Comparison of ENCODE assay signal across 12 mouse cellular contexts in genomic region chr11:53851795-53852194, GRCm38 (mm10). TPM values are rescaled to one million over a fixed set of nuclear protein-coding genes. Genes with fewer than 3 reads are reported as not detected.
DNase-seq lines count a peak whose midpoint lies in the region; ATAC-seq and TF ChIP-seq lines count a peak whose summit lies in the region.
"Had no signal": no experiment of that assay in that cellular context is flagged by ENCODE, and none has a peak within 500 bp of the region (broad histone marks: within the 10 kb centered on the region; RNA-seq: fewer than 3 reads in every experiment).

No protein-coding gene starts in this region.

- WGBS in lung, adult 2 months: 18% methylated on average over 5 of the region's 5 CpGs
- WGBS in forebrain, embryonic 12.5 days: 48% methylated on average over 5 of the region's 5 CpGs

- peak; percentile 61 to 74 for DNase-seq in lung, adult 18-20 months
- no peak for DNase-seq in lung, adult 2 months
- DNase-seq in natural killer cell, adult 2 months (ENCODE audit: low spot score in 2 of 2): peak; percentile 73 to 75
- peak; percentile 85 for DNase-seq in thymus, postnatal 4 days
- DNase-seq in layer of hippocampus, adult 18-20 months (ENCODE audit: low spot score in 2 of 2): no peak
- no peak for DNase-seq in urinary bladder, adult 2 months (ENCODE audit: low spot score)
- DNase-seq: embryo, embryonic 11 days; kidney, postnatal 4 days had no signal

- H3K27me3 ChIP-seq in forebrain, embryonic 12.5 days: no peaks in the 10 kb centered on the region
- H3K27me3 ChIP-seq: neural tube, embryonic 12.5 days had no signal

- TF ChIP-seq CTCF in lung, adult 2 months (IDR thresholded peaks at IDR 0.05; ENCODE audit: insufficient read depth, low read length): no peak

- no peak overlapping the region for H3K4me3 ChIP-seq in lung, adult 2 months (replicated peaks; ENCODE audit: extremely low read depth, low read depth, low read length)
- H3K4me3 ChIP-seq in forebrain, embryonic 12.5 days (replicated peaks): no peak overlapping the region
- H3K4me3 ChIP-seq: neural tube, embryonic 12.5 days had no signal

- H3K4me1 ChIP-seq in lung, adult 2 months (ENCODE audit: control insufficient read depth, insufficient read depth, low read length): peaks cover 37% of the 10 kb centered on the region
- no peaks in the 10 kb centered on the region for H3K4me1 ChIP-seq in forebrain, embryonic 12.5 days
- H3K4me1 ChIP-seq: neural tube, embryonic 12.5 days had no signal

- no peaks in the 10 kb centered on the region for H3K9me3 ChIP-seq in forebrain, embryonic 12.5 days
- H3K9me3 ChIP-seq: neural tube, embryonic 12.5 days had no signal

- no peak overlapping the region for H3K9ac ChIP-seq in forebrain, embryonic 12.5 days
- H3K9ac ChIP-seq: neural tube, embryonic 12.5 days had no signal

- peak; percentile 99 for ATAC-seq in inflammation-experienced regulatory T-cells, adult 6 months
- no peak for ATAC-seq in forebrain, embryonic 12.5 days (ENCODE audit: low FRiP score)
- ATAC-seq: forebrain, embryonic 16.5 days had no signal

- H3K4me2 ChIP-seq in forebrain, embryonic 12.5 days: no peak overlapping the region
- H3K4me2 ChIP-seq: neural tube, embryonic 12.5 days had no signal

- no peak overlapping the region for H3K27ac ChIP-seq in forebrain, embryonic 12.5 days
- H3K27ac ChIP-seq: neural tube, embryonic 12.5 days had no signal

- no peak for TF ChIP-seq POLR2A in lung, adult 2 months (IDR thresholded peaks at IDR 0.05; ENCODE audit: borderline replicate concordance, extremely low read depth, low read depth, low read length)

- no peaks in the 10 kb centered on the region for H3K36me3 ChIP-seq in forebrain, embryonic 12.5 days (replicated peaks)
- H3K36me3 ChIP-seq: neural tube, embryonic 12.5 days had no signal

RNA-seq across cellular contexts. Expression of gene Gm12216, which starts 7.3 kb away (rescaled TPM):
- 19.8 and 28.7 TPM in 2 replicates for polyA plus RNA-seq in lung, adult 2 months (2012; rRNA removed)
- polyA plus RNA-seq in inflammation-experienced regulatory T-cells, adult 6 months (2017; shearing (Covaris generic)): 10 to 100 TPM; 19.8 to 38.0 (median 32.6) TPM
- total RNA-seq in layer of hippocampus, adult 18-20 months (2021): 1 to 10 TPM; 7.4 to 7.9 TPM
- 16.5 and 17.0 TPM in 2 replicates for polyA plus RNA-seq in urinary bladder, adult 2 months (2012; rRNA removed)
- 0.36 TPM in 1 of 2 replicates, not detected in the other for polyA plus RNA-seq in forebrain, embryonic 12.5 days (2016; fragmentation: Nextera tagmentation; extraction: Ambion mirVana)
- polyA plus RNA-seq: neural tube, embryonic 12.5 days had no signal

RNA-seq across cellular contexts. Expression of gene Slc22a5, which starts 39.7 kb away (rescaled TPM):
- polyA plus RNA-seq in lung, adult 2 months (2012; rRNA removed): 22.4 and 23.0 TPM in 2 replicates
- 10 to 100 TPM in 2 of 3 experiments, 1 to 10 TPM in 1; 8.9 to 15.5 (median 12.7) TPM for polyA plus RNA-seq in inflammation-experienced regulatory T-cells, adult 6 months (2017; shearing (Covaris generic))
- 10 to 100 TPM in 1 of 2 experiments, 1 to 10 TPM in 1; 10.0 to 11.6 TPM for total RNA-seq in layer of hippocampus, adult 18-20 months (2021)
- 26.2 and 30.0 TPM in 2 replicates for polyA plus RNA-seq in urinary bladder, adult 2 months (2012; rRNA removed)
- polyA plus RNA-seq in forebrain, embryonic 12.5 days (2016; fragmentation: Nextera tagmentation; extraction: Ambion mirVana): 7.8 and 7.9 TPM in 2 replicates

Comparison
In these comparisons a context has a peak if more than half of its experiments do, and no peak if none do; other contexts are left out.
1. DNase-seq: peak in lung, adult 18-20 months (2 of 2), natural killer cell, adult 2 months (2 of 2) and thymus, postnatal 4 days (single experiment); none in lung, adult 2 months (single experiment), layer of hippocampus, adult 18-20 months (0 of 2) and urinary bladder, adult 2 months (single experiment).
2. RNA of gene Gm12216, which starts 7.3 kb away (polyA plus RNA-seq): 19.8 to 38.0 TPM in inflammation-experienced regulatory T-cells, adult 6 months, 19.8 to 28.7 TPM in lung, adult 2 months and 16.5 to 17.0 TPM in urinary bladder, adult 2 months; 0.36 TPM in forebrain, embryonic 12.5 days; every median in the first group is over 10 times any median in the second.